In genomic region chr6:42790247-42790948, GRCm38 (mm10) we compare ENCODE assay signal across 13 mouse cellular contexts. TPM values are rescaled to one million over a fixed set of nuclear protein-coding genes. Genes with fewer than 3 reads are reported as not detected.
DNase-seq lines count a peak whose midpoint lies in the region; ATAC-seq lines count a peak whose summit lies in the region.
"Had no signal": no experiment of that assay in that cellular context is flagged by ENCODE, and none has a peak within 500 bp of the region (broad histone marks: within the 10 kb centered on the region; RNA-seq: fewer than 3 reads in every experiment).

No protein-coding gene starts in this region.

- DNase-seq in kidney, adult 8-10 months, result no peak
- peak; percentile 10 for DNase-seq in ZHBTc4 (ENCODE audit: low read depth, low spot score)
- DNase-seq in hindbrain, embryonic 11.5 days (ENCODE audit: low spot score), result peak; percentile 15
- DNase-seq in left cerebral cortex, adult 18-20 months (ENCODE audit: low spot score in 2 of 2), result no peak
- no peak for DNase-seq in spleen, postnatal 4 days (ENCODE audit: low spot score in 2 of 2)
- no peak for DNase-seq in kidney, adult 11 months
- DNase-seq: lung, adult 2 months had no signal

- 0 out of 2 replicates have a peak, but pooled peaks have one; percentile 51 for ATAC-seq in kidney, embryonic 16.5 days (ENCODE audit: low FRiP score, low TSS enrichment)
- ATAC-seq in hindbrain, embryonic 11.5 days (ENCODE audit: low FRiP score), result peak; percentile 71
- peak; percentile 81 for ATAC-seq in midbrain, embryonic 16.5 days

- H3K4me1 ChIP-seq in kidney, embryonic 16.5 days (ENCODE audit: insufficient read depth, low read length), result no peaks in the 10 kb centered on the region
- H3K4me1 ChIP-seq in hindbrain, embryonic 11.5 days (replicated peaks; ENCODE audit: control insufficient read depth, insufficient read depth, low read length), result no peaks in the 10 kb centered on the region
- peaks cover 3% of the 10 kb centered on the region for H3K4me1 ChIP-seq in midbrain, embryonic 16.5 days (ENCODE audit: control insufficient read depth, insufficient read depth, low read length)
- H3K4me1 ChIP-seq: heart, embryonic 12.5 days had no signal

- H3K27ac ChIP-seq in kidney, embryonic 16.5 days (ENCODE audit: low read length), result no peak overlapping the region
- H3K27ac ChIP-seq in hindbrain, embryonic 11.5 days (ENCODE audit: low read depth, low read length), result no peak overlapping the region
- H3K27ac ChIP-seq in midbrain, embryonic 16.5 days (ENCODE audit: low read length), result peak overlapping the region; percentile 73

- no peak overlapping the region for H3K9ac ChIP-seq in kidney, embryonic 16.5 days (replicated peaks; ENCODE audit: low read length)
- no peak overlapping the region for H3K9ac ChIP-seq in hindbrain, embryonic 11.5 days (ENCODE audit: low read depth, low read length)
- H3K9ac ChIP-seq in midbrain, embryonic 16.5 days (ENCODE audit: low read depth, low read length), result no peak overlapping the region
- H3K9ac ChIP-seq: heart, embryonic 12.5 days had no signal

- 41% methylated on average over 4 of the region's 4 CpGs for WGBS in kidney, embryonic 16.5 days
- WGBS in hindbrain, embryonic 11.5 days, result 52% methylated on average over 4 of the region's 4 CpGs
- 35% methylated on average over 4 of the region's 4 CpGs for WGBS in midbrain, embryonic 16.5 days

- H3K4me2 ChIP-seq in kidney, embryonic 16.5 days (replicated peaks; ENCODE audit: low read depth, low read length), result no peak overlapping the region
- H3K4me2 ChIP-seq in hindbrain, embryonic 11.5 days (replicated peaks; ENCODE audit: low read depth, low read length), result no peak overlapping the region
- 0 out of 2 replicates have a peak overlapping the region, but pooled peaks have one; percentile 12 for H3K4me2 ChIP-seq in midbrain, embryonic 16.5 days (ENCODE audit: low read length)
- H3K4me2 ChIP-seq: heart, embryonic 12.5 days had no signal

- H3K27me3 ChIP-seq in kidney, embryonic 16.5 days (ENCODE audit: insufficient read depth, low read length), result no peaks in the 10 kb centered on the region
- H3K27me3 ChIP-seq in hindbrain, embryonic 11.5 days (ENCODE audit: control insufficient read depth, insufficient read depth, low read length), result no peaks in the 10 kb centered on the region
- no peaks in the 10 kb centered on the region for H3K27me3 ChIP-seq in midbrain, embryonic 16.5 days (ENCODE audit: control insufficient read depth, insufficient read depth, low read depth, low read length)
- H3K27me3 ChIP-seq: heart, embryonic 12.5 days had no signal

- no peak overlapping the region for H3K4me3 ChIP-seq in kidney, embryonic 16.5 days (ENCODE audit: low read length)
- no peak overlapping the region for H3K4me3 ChIP-seq in hindbrain, embryonic 11.5 days (ENCODE audit: low read depth, low read length)
- no peak overlapping the region for H3K4me3 ChIP-seq in midbrain, embryonic 16.5 days (ENCODE audit: low read depth, low read length)
- H3K4me3 ChIP-seq: heart, embryonic 12.5 days had no signal

- H3K36me3 ChIP-seq in kidney, embryonic 16.5 days (ENCODE audit: insufficient read depth, low read length), result no peaks in the 10 kb centered on the region
- no peaks in the 10 kb centered on the region for H3K36me3 ChIP-seq in hindbrain, embryonic 11.5 days (ENCODE audit: control insufficient read depth, insufficient read depth, low read length)
- H3K36me3 ChIP-seq in midbrain, embryonic 16.5 days (ENCODE audit: control insufficient read depth, insufficient read depth, low read length), result no peaks in the 10 kb centered on the region
- H3K36me3 ChIP-seq: heart, embryonic 12.5 days had no signal

- no peaks in the 10 kb centered on the region for H3K9me3 ChIP-seq in kidney, embryonic 16.5 days (ENCODE audit: low read length)
- H3K9me3 ChIP-seq in hindbrain, embryonic 11.5 days (ENCODE audit: control insufficient read depth, low read length), result no peaks in the 10 kb centered on the region
- H3K9me3 ChIP-seq in midbrain, embryonic 16.5 days (replicated peaks; ENCODE audit: control insufficient read depth, low read length, poor library complexity, severe bottlenecking), result no peaks in the 10 kb centered on the region
- H3K9me3 ChIP-seq: heart, embryonic 12.5 days had no signal

RNA-seq across cellular contexts. Expression of gene Olfr452, which starts 5.5 kb away (rescaled TPM):
- polyA plus RNA-seq in kidney, embryonic 16.5 days (2015; fragmentation: Nextera tagmentation; extraction: Ambion mirVana), result not detected in 2 replicates
- polyA plus RNA-seq in hindbrain, embryonic 11.5 days (2014; fragmentation: Nextera tagmentation; extraction: Ambion mirVana), result not detected in 2 replicates
- not detected in 2 replicates for polyA plus RNA-seq in midbrain, embryonic 16.5 days (2015; fragmentation: Nextera tagmentation; extraction: Ambion mirVana)
- total RNA-seq in left cerebral cortex, adult 18-20 months (2021), result not detected
- polyA plus RNA-seq: cortical plate, adult 2 months; heart, embryonic 12.5 days; limb, embryonic 11.5 days; lung, adult 2 months; stomach, embryonic 16.5 days had no signal

RNA-seq across cellular contexts. Expression of gene Olfr450, which starts 21.3 kb away (rescaled TPM):
- not detected in 2 replicates for polyA plus RNA-seq in kidney, embryonic 16.5 days (2015; fragmentation: Nextera tagmentation; extraction: Ambion mirVana)
- polyA plus RNA-seq in hindbrain, embryonic 11.5 days (2014; fragmentation: Nextera tagmentation; extraction: Ambion mirVana), result not detected in 2 replicates
- not detected in 2 replicates for polyA plus RNA-seq in midbrain, embryonic 16.5 days (2015; fragmentation: Nextera tagmentation; extraction: Ambion mirVana)
- not detected for total RNA-seq in left cerebral cortex, adult 18-20 months (2021)
- polyA plus RNA-seq: cortical plate, adult 2 months; heart, embryonic 12.5 days; limb, embryonic 11.5 days; lung, adult 2 months; stomach, embryonic 16.5 days had no signal

RNA-seq across cellular contexts. Expression of gene Olfr38, which starts 34.2 kb away (rescaled TPM):
- polyA plus RNA-seq in kidney, embryonic 16.5 days (2015; fragmentation: Nextera tagmentation; extraction: Ambion mirVana), result not detected in 2 replicates
- not detected in 2 replicates for polyA plus RNA-seq in hindbrain, embryonic 11.5 days (2014; fragmentation: Nextera tagmentation; extraction: Ambion mirVana)
- polyA plus RNA-seq in midbrain, embryonic 16.5 days (2015; fragmentation: Nextera tagmentation; extraction: Ambion mirVana), result not detected in 2 replicates
- total RNA-seq in left cerebral cortex, adult 18-20 months (2021), result not detected
- polyA plus RNA-seq: cortical plate, adult 2 months; heart, embryonic 12.5 days; limb, embryonic 11.5 days; lung, adult 2 months; stomach, embryonic 16.5 days had no signal

RNA-seq across cellular contexts. Expression of gene Olfr449, which starts 43.8 kb away (rescaled TPM):
- polyA plus RNA-seq in kidney, embryonic 16.5 days (2015; fragmentation: Nextera tagmentation; extraction: Ambion mirVana), result not detected in 2 replicates
- polyA plus RNA-seq in hindbrain, embryonic 11.5 days (2014; fragmentation: Nextera tagmentation; extraction: Ambion mirVana), result not detected in 2 replicates
- not detected in 2 replicates for polyA plus RNA-seq in midbrain, embryonic 16.5 days (2015; fragmentation: Nextera tagmentation; extraction: Ambion mirVana)
- not detected for total RNA-seq in left cerebral cortex, adult 18-20 months (2021)
- polyA plus RNA-seq: cortical plate, adult 2 months; heart, embryonic 12.5 days; limb, embryonic 11.5 days; lung, adult 2 months; stomach, embryonic 16.5 days had no signal

RNA-seq across cellular contexts. Expression of gene Olfr453, which starts 51.2 kb away (rescaled TPM):
- polyA plus RNA-seq in kidney, embryonic 16.5 days (2015; fragmentation: Nextera tagmentation; extraction: Ambion mirVana), result not detected in 2 replicates
- not detected in 2 replicates for polyA plus RNA-seq in hindbrain, embryonic 11.5 days (2014; fragmentation: Nextera tagmentation; extraction: Ambion mirVana)
- polyA plus RNA-seq in midbrain, embryonic 16.5 days (2015; fragmentation: Nextera tagmentation; extraction: Ambion mirVana), result not detected in 2 replicates
- not detected for total RNA-seq in left cerebral cortex, adult 18-20 months (2021)
- polyA plus RNA-seq: cortical plate, adult 2 months; heart, embryonic 12.5 days; limb, embryonic 11.5 days; lung, adult 2 months; stomach, embryonic 16.5 days had no signal

Comparison
In these comparisons a context has a peak if more than half of its experiments do, and no peak if none do; other contexts are left out.
1. DNase-seq: peak in ZHBTc4 (single experiment) and hindbrain, embryonic 11.5 days (single experiment); none in kidney, adult 8-10 months (0 of 2), left cerebral cortex, adult 18-20 months (0 of 2), spleen, postnatal 4 days (0 of 2) and kidney, adult 11 months (single experiment).
2. Peak in every context shown above with its lines, with median percentiles within 50 percentile points of each other: ATAC-seq.